Mouse (Mus musculus) adrenal gland, postnatal 4 days (tissue): ENCODE measurements around the gene Nup98. TPM values are rescaled to one million over a fixed set of nuclear protein-coding genes. Genes with fewer than 3 reads are reported as not detected.

Experiments used
- DNase-seq, 2 experiments: peaks; one replicate each; pipeline ENCODE4 v3.0.0; 2021 to 2022; ENCODE audit warnings: low spot score in 2 of 2, mixed read lengths in 2 of 2
- total RNA-seq, 2 experiments: library from RNA; stranded (reverse); gene quantifications; 2 replicates each; pipeline ENCODE4 v1.2.3; 2021

Nup98 gene
- total RNA-seq, 2 experiments from 2014 or later, result 61.4 to 67.3 TPM

- no peak for DNase-seq
These were observed 129.7 kb downstream of the Nup98 start for GRCm38 (mm10) chr7:102080311-102080710.

GRCm38 (mm10) chr7:102078517-102078916 is 131.5 kb downstream of the Nup98 start:
- DNase-seq, result no peak

GRCm38 (mm10) chr7:102076714-102077296 is 133.2 kb downstream of the Nup98 start:
- no peak for DNase-seq

Other genes with a start within 250 kb of the Nup98 start
- 10 to 100 TPM; 11.5 to 11.6 TPM for gene Il18bp, start 191.5 kb downstream of the Nup98 start, total RNA-seq
- gene Rnf121, start 144.7 kb downstream of the Nup98 start, total RNA-seq, result 10 to 100 TPM; 31.9 to 33.3 TPM
- gene Xndc1, start 144.7 kb downstream of the Nup98 start, total RNA-seq, result 10 to 100 TPM; 24.0 to 24.4 TPM
- gene Xntrpc, start 144.5 kb downstream of the Nup98 start, total RNA-seq, result 1 to 10 TPM; 2.1 to 2.4 TPM
- gene Trpc2, start 127.1 kb downstream of the Nup98 start, total RNA-seq, result under 1 TPM; 0.17 to 0.28 TPM
- 1 to 10 TPM; 2.0 to 7.7 TPM for gene Art1, start 108.4 kb downstream of the Nup98 start, total RNA-seq
- under 1 TPM; 0.45 to 0.93 TPM for gene Art5, start 100.7 kb downstream of the Nup98 start, total RNA-seq
- not detected for gene Chrna10, start 93.3 kb downstream of the Nup98 start, total RNA-seq
- 100 to 1,000 TPM; 130 TPM for gene Pgap2, start within 50 bp of the Nup98 start, total RNA-seq
- gene Rhog, start 45.9 kb upstream of the Nup98 start, total RNA-seq, result 10 to 100 TPM; 57.3 to 57.5 TPM
- 10 to 100 TPM; 68.2 to 74.1 TPM for gene Stim1, start 57.6 kb upstream of the Nup98 start, total RNA-seq
- 10 to 100 TPM; 72.0 to 73.4 TPM for gene Rrm1, start 231.5 kb upstream of the Nup98 start, total RNA-seq